Mouse (Mus musculus): ENCODE measurements around the gene Psmc6. TPM values are rescaled to one million over a fixed set of nuclear protein-coding genes. Genes with fewer than 3 reads are reported as not detected.
A peak's percentile ranks its signal among the peaks of the same experiment; 100 is the strongest.

Gene Psmc6
- polyA plus RNA-seq, 1 experiment, result 38.0 TPM

DNA sequence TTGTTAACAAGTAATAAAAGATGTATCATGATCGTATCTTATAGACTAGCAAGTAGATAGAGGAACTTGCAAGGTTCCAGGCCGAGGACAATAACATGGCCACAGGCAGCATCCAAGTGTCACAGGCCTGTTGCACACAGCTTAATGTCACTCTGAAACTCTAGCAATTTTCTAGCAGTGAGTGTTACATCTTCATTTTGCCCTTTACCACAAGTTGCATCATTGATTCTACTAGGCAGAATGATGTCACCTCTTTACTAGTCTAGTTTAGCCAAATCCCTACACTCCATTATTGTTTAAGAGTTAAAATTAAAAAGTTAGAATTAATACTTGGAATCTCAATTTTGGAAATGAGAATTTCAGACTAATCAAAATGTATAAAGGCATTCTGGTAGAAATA, 56.0 kb downstream of the Psmc6 start:
- Histone ChIP-seq H3K36me3 (ENCODE audit: control insufficient read depth, insufficient read depth, low read length) (no peaks in the 10 kb centered on the region), H3K4me1 (ENCODE audit: control insufficient read depth, insufficient read depth, low read length) (no peaks in the 10 kb centered on the region; the same call in none of the 2 replicates), H3K4me3 (ENCODE audit: control insufficient read depth, low read depth, low read length) (no peak overlapping the region), H3K27me3 (ENCODE audit: control insufficient read depth, insufficient read depth, low read length) (no peaks in the 10 kb centered on the region), H3K27ac (ENCODE audit: control insufficient read depth, insufficient read depth, low read depth, low read length) (no peak overlapping the region)
- TF ChIP-seq CTCF (IDR thresholded peaks at IDR 0.05; ENCODE audit: control insufficient read depth, insufficient read depth, insufficient replicate concordance, low read depth, low read length) (no peak), POLR2A (IDR thresholded peaks at IDR 0.05; ENCODE audit: control insufficient read depth, low read depth, low read length) (no peak)

DNA sequence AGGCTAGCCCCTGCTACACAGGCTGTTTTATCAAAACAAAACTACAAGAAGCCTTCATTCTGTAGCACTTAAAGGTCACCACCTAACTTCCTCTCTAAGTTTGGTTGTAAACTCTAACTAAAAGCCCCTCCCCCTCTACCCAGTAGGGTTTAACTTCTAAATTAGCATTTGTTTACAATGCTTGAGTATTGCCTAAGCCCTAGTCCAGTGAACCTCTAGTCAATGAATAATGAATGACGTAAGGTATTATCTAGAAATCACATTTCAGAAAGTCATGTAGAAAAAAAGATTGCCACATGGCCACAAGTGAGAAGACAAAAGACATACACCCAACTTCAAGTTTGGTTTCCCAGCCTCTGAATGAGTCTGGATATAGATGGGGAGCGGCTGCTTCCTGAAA, 57.9 kb downstream of the Psmc6 start:
- no peaks in the 10 kb centered on the region; the same call in none of the 2 replicates for H3K4me1 ChIP-seq (ENCODE audit: control insufficient read depth, insufficient read depth, low read length)
- no peaks in the 10 kb centered on the region for H3K27me3 ChIP-seq (ENCODE audit: control insufficient read depth, insufficient read depth, low read length)
- no peak overlapping the region; the same call in 1 of the 2 replicates for H3K4me3 ChIP-seq (ENCODE audit: control insufficient read depth, low read depth, low read length)
- H3K27ac ChIP-seq (ENCODE audit: control insufficient read depth, insufficient read depth, low read depth, low read length), result no peak overlapping the region
- TF ChIP-seq POLR2A (IDR thresholded peaks at IDR 0.05; ENCODE audit: control insufficient read depth, low read depth, low read length) (no peak), CTCF (IDR thresholded peaks at IDR 0.05; ENCODE audit: control insufficient read depth, insufficient read depth, insufficient replicate concordance, low read depth, low read length) (no peak)
- no peaks in the 10 kb centered on the region for H3K36me3 ChIP-seq (ENCODE audit: control insufficient read depth, insufficient read depth, low read length)

DNA sequence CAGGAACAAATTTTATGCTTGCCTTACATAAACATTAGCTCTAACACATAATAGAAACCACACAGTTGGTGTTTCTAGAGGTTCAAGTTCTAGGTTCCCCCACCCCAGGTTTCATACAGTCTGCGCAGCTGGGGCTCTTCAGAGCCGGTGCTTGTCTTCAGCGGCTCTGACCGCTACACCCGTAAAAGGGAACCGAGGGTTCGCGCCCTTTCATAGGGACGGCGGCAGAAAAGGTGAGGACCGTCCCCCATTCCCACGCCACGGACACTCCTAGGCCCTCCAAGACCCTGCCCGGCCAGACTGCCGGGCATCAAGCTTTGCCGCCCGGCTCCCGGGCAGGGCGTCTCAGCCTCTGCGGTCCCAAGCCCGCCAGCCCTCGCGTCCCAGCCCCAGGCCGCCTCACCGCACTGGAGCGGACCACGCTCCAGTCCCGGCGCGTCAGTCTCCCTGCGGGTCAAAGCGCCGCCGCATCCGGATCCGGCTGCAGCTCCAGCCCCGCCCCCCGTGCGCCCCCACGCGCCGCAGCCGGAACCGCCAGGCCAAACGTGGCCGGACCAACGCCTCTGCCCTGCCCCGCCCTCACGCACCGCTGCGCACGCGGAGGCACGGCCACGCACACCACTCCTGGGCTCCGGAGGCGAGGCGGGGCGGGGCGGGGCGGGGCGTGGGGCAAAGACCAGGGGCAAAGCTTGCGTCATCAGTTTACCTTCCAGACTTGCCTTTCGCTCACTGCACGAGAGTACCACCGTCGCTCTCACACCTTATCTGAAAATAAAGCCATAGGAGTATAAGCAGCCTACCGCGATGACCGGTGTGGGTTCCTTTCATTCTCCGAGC, 59.0 kb downstream of the Psmc6 start:
- H3K27me3 ChIP-seq (ENCODE audit: control insufficient read depth, insufficient read depth, low read length), result no peaks in the 10 kb centered on the region
- peak overlapping the region; percentile 92 for H3K4me3 ChIP-seq (ENCODE audit: control insufficient read depth, low read depth, low read length)
- H3K36me3 ChIP-seq (ENCODE audit: control insufficient read depth, insufficient read depth, low read length), result no peaks in the 10 kb centered on the region
- H3K27ac ChIP-seq (ENCODE audit: control insufficient read depth, insufficient read depth, low read depth, low read length), result peak overlapping the region; percentile 85
- TF ChIP-seq CTCF (IDR thresholded peaks at IDR 0.05; ENCODE audit: control insufficient read depth, insufficient read depth, insufficient replicate concordance, low read depth, low read length), result no peak
- peak; percentile 68 for TF ChIP-seq POLR2A (IDR thresholded peaks at IDR 0.05; ENCODE audit: control insufficient read depth, low read depth, low read length)
- H3K4me1 ChIP-seq (ENCODE audit: control insufficient read depth, insufficient read depth, low read length), result no peaks in the 10 kb centered on the region; the same call in none of the 2 replicates

DNA sequence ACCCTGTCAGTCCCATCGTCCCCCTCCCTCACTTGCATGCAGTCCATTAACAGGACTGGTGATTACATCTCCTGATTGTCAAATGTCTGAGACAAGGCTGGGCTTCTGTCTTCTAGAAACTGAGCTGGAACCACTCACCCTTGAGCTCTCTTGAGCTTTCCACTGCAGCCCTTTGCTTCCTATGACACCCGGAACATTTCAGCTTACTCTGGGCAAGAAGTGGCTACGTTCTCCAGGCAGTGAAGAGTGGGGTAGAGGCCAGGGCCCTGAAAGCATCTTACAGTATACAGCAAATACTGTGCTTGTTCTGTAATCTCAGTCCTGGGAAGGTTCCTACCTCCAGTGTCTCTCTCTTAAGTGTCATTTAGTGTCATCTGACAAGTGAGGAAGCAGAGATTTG, 59.6 kb downstream of the Psmc6 start:
- H3K4me3 ChIP-seq (ENCODE audit: control insufficient read depth, low read depth, low read length), result peak overlapping the region; percentile 78
- H3K4me1 ChIP-seq (ENCODE audit: control insufficient read depth, insufficient read depth, low read length), result no peaks in the 10 kb centered on the region; the same call in none of the 2 replicates
- H3K36me3 ChIP-seq (ENCODE audit: control insufficient read depth, insufficient read depth, low read length), result no peaks in the 10 kb centered on the region
- TF ChIP-seq POLR2A (IDR thresholded peaks at IDR 0.05; ENCODE audit: control insufficient read depth, low read depth, low read length), result no peak
- no peak for TF ChIP-seq CTCF (IDR thresholded peaks at IDR 0.05; ENCODE audit: control insufficient read depth, insufficient read depth, insufficient replicate concordance, low read depth, low read length)
- peak overlapping the region; percentile 42; the same call in 1 of the 2 replicates for H3K27ac ChIP-seq (ENCODE audit: control insufficient read depth, insufficient read depth, low read depth, low read length)
- H3K27me3 ChIP-seq (ENCODE audit: control insufficient read depth, insufficient read depth, low read length), result no peaks in the 10 kb centered on the region

Other genes with a start within 250 kb of the Psmc6 start
- gene Gpr137c, start 110.1 kb upstream of the Psmc6 start, polyA plus RNA-seq (2012; rRNA removed), result 7.8 and 8.7 TPM in 2 replicates
- 9.2 and 12.0 TPM in 2 replicates for gene Txndc16, start 109.5 kb upstream of the Psmc6 start, polyA plus RNA-seq (2012; rRNA removed)
- gene Ero1l, start 11.0 kb upstream of the Psmc6 start, polyA plus RNA-seq (2012; rRNA removed), result 3.4 and 4.7 TPM in 2 replicates
- 14.4 and 15.1 TPM in 2 replicates for gene Styx, start 21.3 kb downstream of the Psmc6 start, polyA plus RNA-seq (2012; rRNA removed)
- gene Gnpnat1, start 75.1 kb downstream of the Psmc6 start, polyA plus RNA-seq (2012; rRNA removed), result 3.5 TPM in 2 replicates
- 6.4 and 6.6 TPM in 2 replicates for gene Fermt2, start 200.3 kb downstream of the Psmc6 start, polyA plus RNA-seq (2012; rRNA removed)